Mouse (Mus musculus): ENCODE results near the gene Celsr3. TPM values are rescaled to one million over a fixed set of nuclear protein-coding genes. Genes with fewer than 3 reads are reported as not detected.

The Celsr3 gene
- polyA plus RNA-seq, 1 experiment from 2014 or later = 0.22 TPM

DNA sequence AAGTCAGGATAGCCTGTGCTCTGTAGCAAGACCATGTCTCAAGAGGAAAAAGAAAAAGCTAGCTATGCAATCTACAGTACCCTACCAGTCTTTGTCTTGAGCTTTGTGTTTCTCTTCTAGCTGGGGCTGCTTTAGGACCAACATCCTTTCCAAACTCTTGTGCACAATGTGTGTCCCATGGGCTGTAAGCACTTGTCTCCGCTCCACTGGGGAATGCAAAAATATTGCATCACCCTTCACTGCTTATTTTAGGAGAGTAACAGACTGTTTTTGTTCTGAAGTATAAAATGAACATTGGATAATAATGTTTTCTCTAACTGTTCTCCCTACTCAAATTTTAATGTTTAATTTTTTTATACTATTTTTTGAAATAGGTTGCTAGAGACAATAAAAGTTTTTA lies 39.6 kb upstream of the Celsr3 start:
- no peak overlapping the region for H3K9ac ChIP-seq (ENCODE audit: low read depth, low read length)
- no peak overlapping the region for H3K4me3 ChIP-seq (ENCODE audit: low read depth, low read length)
- H3K4me2 ChIP-seq (ENCODE audit: low read depth, low read length) = no peak overlapping the region
- WGBS (ENCODE audit: insufficient replicate concordance) = 67% methylated on average over 1 of the region's 1 CpGs
- H3K36me3 ChIP-seq (ENCODE audit: control insufficient read depth, insufficient read depth) = no peaks in the 10 kb centered on the region
- H3K27ac ChIP-seq (ENCODE audit: low read length) = 0 out of 2 replicates have a peak overlapping the region, but pooled peaks have one; percentile 23
- H3K4me1 ChIP-seq (ENCODE audit: control insufficient read depth, low read depth, low read length) = peaks cover 44% of the 10 kb centered on the region
- no peaks in the 10 kb centered on the region for H3K27me3 ChIP-seq (ENCODE audit: control insufficient read depth, insufficient read depth, low read depth, low read length)
- no peaks in the 10 kb centered on the region for H3K9me3 ChIP-seq (replicated peaks; ENCODE audit: control insufficient read depth, low read length)
- ATAC-seq (ENCODE audit: low read depth) = no peak

GRCm38 (mm10) chr9:108787080-108787479 lies 39.0 kb upstream of the Celsr3 start:
- H3K9ac ChIP-seq (ENCODE audit: low read depth, low read length) = no peak overlapping the region
- H3K27ac ChIP-seq (ENCODE audit: low read length) = peak overlapping the region; percentile 1; the same call in 1 of the 2 replicates
- peaks cover 49% of the 10 kb centered on the region for H3K4me1 ChIP-seq (ENCODE audit: control insufficient read depth, low read depth, low read length)
- WGBS (ENCODE audit: insufficient replicate concordance) = 90% methylated on average over 2 of the region's 2 CpGs
- no peak overlapping the region for H3K4me3 ChIP-seq (ENCODE audit: low read depth, low read length)
- no peaks in the 10 kb centered on the region for H3K27me3 ChIP-seq (ENCODE audit: control insufficient read depth, insufficient read depth, low read depth, low read length)
- H3K4me2 ChIP-seq (ENCODE audit: low read depth, low read length) = no peak overlapping the region
- no peak for ATAC-seq (ENCODE audit: low read depth)
- no peaks in the 10 kb centered on the region for H3K9me3 ChIP-seq (replicated peaks; ENCODE audit: control insufficient read depth, low read length)
- H3K36me3 ChIP-seq (ENCODE audit: control insufficient read depth, insufficient read depth) = no peaks in the 10 kb centered on the region

- Histone ChIP-seq H3K4me2 (ENCODE audit: low read depth, low read length) (no peak overlapping the region), H3K36me3 (ENCODE audit: control insufficient read depth, insufficient read depth) (no peaks in the 10 kb centered on the region), H3K9me3 (replicated peaks; ENCODE audit: control insufficient read depth, low read length) (no peaks in the 10 kb centered on the region), H3K27ac (ENCODE audit: low read length) (no peak overlapping the region), H3K27me3 (ENCODE audit: control insufficient read depth, insufficient read depth, low read depth, low read length) (no peaks in the 10 kb centered on the region), H3K9ac (ENCODE audit: low read depth, low read length) (no peak overlapping the region), H3K4me3 (ENCODE audit: low read depth, low read length) (no peak overlapping the region), H3K4me1 (ENCODE audit: control insufficient read depth, low read depth, low read length) (peaks cover 59% of the 10 kb centered on the region)
- 80% methylated on average over 3 of the region's 3 CpGs for WGBS (ENCODE audit: insufficient replicate concordance)
- ATAC-seq (ENCODE audit: low read depth) = no peak
Measured at GRCm38 (mm10) chr9:108788713-108789112, 37.4 kb upstream of the Celsr3 start.

- WGBS (ENCODE audit: insufficient replicate concordance) = 9% methylated on average over 1 of the region's 1 CpGs
- no peak overlapping the region for H3K4me3 ChIP-seq (ENCODE audit: low read depth, low read length)
- H3K4me1 ChIP-seq (ENCODE audit: control insufficient read depth, low read depth, low read length) = peaks cover 67% of the 10 kb centered on the region
- H3K9ac ChIP-seq (ENCODE audit: low read depth, low read length) = peak overlapping the region; percentile 29
- peak; percentile 12; the same call in 1 of the 2 replicates for ATAC-seq (ENCODE audit: low read depth)
- H3K27me3 ChIP-seq (ENCODE audit: control insufficient read depth, insufficient read depth, low read depth, low read length) = no peaks in the 10 kb centered on the region
- H3K36me3 ChIP-seq (ENCODE audit: control insufficient read depth, insufficient read depth) = peaks cover 7% of the 10 kb centered on the region
- H3K9me3 ChIP-seq (replicated peaks; ENCODE audit: control insufficient read depth, low read length) = no peaks in the 10 kb centered on the region
- 0 out of 2 replicates have a peak overlapping the region, but pooled peaks have one; percentile 10 for H3K27ac ChIP-seq (ENCODE audit: low read length)
- 0 out of 2 replicates have a peak overlapping the region, but pooled peaks have one; percentile 11 for H3K4me2 ChIP-seq (ENCODE audit: low read depth, low read length)
Measured at GRCm38 (mm10) chr9:108792307-108792706, 33.8 kb upstream of the Celsr3 start.

DNA sequence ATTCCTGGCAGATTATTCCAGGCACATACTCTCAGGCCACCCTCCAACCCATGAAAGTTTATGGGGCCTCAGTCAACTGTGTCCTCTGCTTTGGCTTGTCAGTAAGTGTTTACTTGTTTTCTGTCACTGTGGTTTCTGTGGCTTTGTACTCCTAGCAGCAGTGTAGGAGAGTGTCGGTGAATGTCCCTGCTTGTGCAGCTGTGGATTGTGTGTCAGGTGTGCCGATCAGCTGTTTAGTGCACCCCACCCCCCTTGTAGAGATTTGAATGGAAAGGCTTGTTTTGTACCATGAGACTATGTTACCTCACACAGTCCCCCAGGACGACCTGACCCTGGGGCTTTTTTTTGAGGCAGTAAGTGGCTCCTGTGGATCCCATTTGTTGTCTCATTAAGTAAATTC lies 33.4 kb upstream of the Celsr3 start:
- 31% methylated on average over 3 of the region's 3 CpGs for WGBS (ENCODE audit: insufficient replicate concordance)
- ATAC-seq (ENCODE audit: low read depth) = no peak
- Histone ChIP-seq H3K4me2 (ENCODE audit: low read depth, low read length) (0 out of 2 replicates have a peak overlapping the region, but pooled peaks have one; percentile 11), H3K9me3 (replicated peaks; ENCODE audit: control insufficient read depth, low read length) (no peaks in the 10 kb centered on the region), H3K27me3 (ENCODE audit: control insufficient read depth, insufficient read depth, low read depth, low read length) (no peaks in the 10 kb centered on the region), H3K9ac (ENCODE audit: low read depth, low read length) (peak overlapping the region; percentile 29), H3K27ac (ENCODE audit: low read length) (peak overlapping the region; percentile 10), H3K4me3 (ENCODE audit: low read depth, low read length) (no peak overlapping the region), H3K36me3 (ENCODE audit: control insufficient read depth, insufficient read depth) (peaks cover 11% of the 10 kb centered on the region), H3K4me1 (ENCODE audit: control insufficient read depth, low read depth, low read length) (peaks cover 70% of the 10 kb centered on the region)

GRCm38 (mm10) chr9:108795281-108795680 lies 30.8 kb upstream of the Celsr3 start:
- peak; percentile 33 for ATAC-seq (ENCODE audit: low read depth)
- Histone ChIP-seq H3K4me2 (ENCODE audit: low read depth, low read length) (peak overlapping the region; percentile 73), H3K4me3 (ENCODE audit: low read depth, low read length) (peak overlapping the region; percentile 60), H3K27ac (ENCODE audit: low read length) (peak overlapping the region; percentile 89), H3K4me1 (ENCODE audit: control insufficient read depth, low read depth, low read length) (peaks cover 61% of the 10 kb centered on the region), H3K36me3 (ENCODE audit: control insufficient read depth, insufficient read depth) (peaks cover 30% of the 10 kb centered on the region), H3K9ac (ENCODE audit: low read depth, low read length) (peak overlapping the region; percentile 22; the same call in 1 of the 2 replicates), H3K9me3 (replicated peaks; ENCODE audit: control insufficient read depth, low read length) (no peaks in the 10 kb centered on the region), H3K27me3 (ENCODE audit: control insufficient read depth, insufficient read depth, low read depth, low read length) (no peaks in the 10 kb centered on the region)
- WGBS (ENCODE audit: insufficient replicate concordance) = 33% methylated on average over 2 of the region's 2 CpGs

- peaks cover 30% of the 10 kb centered on the region for H3K36me3 ChIP-seq (ENCODE audit: control insufficient read depth, insufficient read depth)
- peak overlapping the region; percentile 64 for H3K9ac ChIP-seq (ENCODE audit: low read depth, low read length)
- H3K27ac ChIP-seq (ENCODE audit: low read length) = peak overlapping the region; percentile 89
- no peaks in the 10 kb centered on the region for H3K9me3 ChIP-seq (replicated peaks; ENCODE audit: control insufficient read depth, low read length)
- 30% methylated on average over 11 of the region's 11 CpGs for WGBS (ENCODE audit: insufficient replicate concordance)
- H3K27me3 ChIP-seq (ENCODE audit: control insufficient read depth, insufficient read depth, low read depth, low read length) = no peaks in the 10 kb centered on the region
- peak; percentile 97 for ATAC-seq (ENCODE audit: low read depth)
- H3K4me2 ChIP-seq (ENCODE audit: low read depth, low read length) = peak overlapping the region; percentile 73
- H3K4me3 ChIP-seq (ENCODE audit: low read depth, low read length) = peak overlapping the region; percentile 60
- peaks cover 59% of the 10 kb centered on the region for H3K4me1 ChIP-seq (ENCODE audit: control insufficient read depth, low read depth, low read length)
Measured at GRCm38 (mm10) chr9:108795762-108796161, 30.4 kb upstream of the Celsr3 start.

DNA sequence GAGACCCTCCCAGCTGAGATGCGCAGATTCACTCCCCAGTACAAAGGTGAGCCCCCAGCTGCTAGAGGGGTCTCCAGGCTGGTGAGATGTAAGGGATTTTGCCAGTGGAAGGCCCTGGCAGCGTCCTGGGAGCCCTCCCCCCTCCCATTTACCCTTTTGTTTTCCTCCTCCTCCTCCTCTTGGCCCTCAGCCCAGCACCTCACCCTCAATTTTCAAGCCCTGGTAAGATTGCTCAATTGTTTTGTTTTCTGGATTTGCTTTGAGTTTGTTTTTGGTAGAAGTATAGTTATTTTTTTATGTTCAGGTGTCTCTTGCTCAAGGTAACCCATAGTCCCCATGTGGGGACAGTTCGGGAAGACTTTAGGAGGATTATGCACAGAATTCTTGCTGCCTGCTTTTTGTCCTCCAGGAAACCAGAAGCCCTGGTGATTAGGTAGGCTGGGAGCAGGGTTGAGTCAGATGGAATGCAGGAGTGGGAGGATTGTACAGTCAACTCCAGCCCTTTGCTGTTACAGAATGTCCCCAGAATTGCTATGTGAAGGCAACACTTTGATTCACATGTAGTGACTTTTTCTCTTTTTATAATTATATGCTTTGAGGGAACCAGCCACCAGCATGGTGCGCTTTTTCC lies 29.7 kb upstream of the Celsr3 start:
- peak overlapping the region; percentile 73 for H3K4me2 ChIP-seq (ENCODE audit: low read depth, low read length)
- no peaks in the 10 kb centered on the region for H3K9me3 ChIP-seq (replicated peaks; ENCODE audit: control insufficient read depth, low read length)
- H3K27ac ChIP-seq (ENCODE audit: low read length) = peak overlapping the region; percentile 89
- peaks cover 35% of the 10 kb centered on the region for H3K36me3 ChIP-seq (ENCODE audit: control insufficient read depth, insufficient read depth)
- peaks cover 54% of the 10 kb centered on the region for H3K4me1 ChIP-seq (ENCODE audit: control insufficient read depth, low read depth, low read length)
- ATAC-seq (ENCODE audit: low read depth) = peak; percentile 15; the same call in 1 of the 2 replicates
- peak overlapping the region; percentile 60 for H3K4me3 ChIP-seq (ENCODE audit: low read depth, low read length)
- peak overlapping the region; percentile 64 for H3K9ac ChIP-seq (ENCODE audit: low read depth, low read length)
- no peaks in the 10 kb centered on the region for H3K27me3 ChIP-seq (ENCODE audit: control insufficient read depth, insufficient read depth, low read depth, low read length)
- 75% methylated on average over 4 of the region's 4 CpGs for WGBS (ENCODE audit: insufficient replicate concordance)

GRCm38 (mm10) chr9:108797477-108797876 lies 28.6 kb upstream of the Celsr3 start:
- H3K9me3 ChIP-seq (replicated peaks; ENCODE audit: control insufficient read depth, low read length) = no peaks in the 10 kb centered on the region
- no peaks in the 10 kb centered on the region for H3K27me3 ChIP-seq (ENCODE audit: control insufficient read depth, insufficient read depth, low read depth, low read length)
- WGBS (ENCODE audit: insufficient replicate concordance) = 86% methylated on average over 7 of the region's 7 CpGs
- no peak overlapping the region for H3K9ac ChIP-seq (ENCODE audit: low read depth, low read length)
- H3K4me2 ChIP-seq (ENCODE audit: low read depth, low read length) = peak overlapping the region; percentile 4; the same call in 1 of the 2 replicates
- peak overlapping the region; percentile 89; the same call in 1 of the 2 replicates for H3K27ac ChIP-seq (ENCODE audit: low read length)
- H3K36me3 ChIP-seq (ENCODE audit: control insufficient read depth, insufficient read depth) = peaks cover 43% of the 10 kb centered on the region
- H3K4me3 ChIP-seq (ENCODE audit: low read depth, low read length) = peak overlapping the region; percentile 60; the same call in 1 of the 2 replicates
- H3K4me1 ChIP-seq (ENCODE audit: control insufficient read depth, low read depth, low read length) = peaks cover 48% of the 10 kb centered on the region
- no peak for ATAC-seq (ENCODE audit: low read depth)

Data from liver, embryonic 16.5 days (tissue).